Mouse (Mus musculus) adrenal gland, postnatal 25 days (tissue): ENCODE data around the gene Cast. TPM values are rescaled to one million over a fixed set of nuclear protein-coding genes. Genes with fewer than 3 reads are reported as not detected.

Experiments used
- DNase-seq: peaks from one replicate; pipeline ENCODE4 v3.0.0; 2021; ENCODE audit warnings: mixed read lengths
- long read RNA-seq: library from polyadenylated mRNA; stranded (forward); transcript quantifications from one replicate; pipeline ENCODE4 v2.0.0, GENCODE M21; 2021
- total RNA-seq: library from RNA; stranded (reverse); gene quantifications from 2 replicates; pipeline ENCODE4 v1.2.3, GENCODE M21; 2021

Cast gene
- total RNA-seq, result 52.2 and 66.2 TPM in 2 replicates
- long read RNA-seq, full-length matches to known transcripts, result 17 of 66 reads
- long read RNA-seq, partial matches to known transcripts, result 9 of 66 reads
- long read RNA-seq, other reads (novel, unspliced or antisense), result 40 of 66 reads

- DNase-seq, result peak; percentile 59
Measured at GRCm38 (mm10) chr13:74808152-74808929, at the start of gene Cast. Cast (minus strand) TSS chr13:74808810.

DNA sequence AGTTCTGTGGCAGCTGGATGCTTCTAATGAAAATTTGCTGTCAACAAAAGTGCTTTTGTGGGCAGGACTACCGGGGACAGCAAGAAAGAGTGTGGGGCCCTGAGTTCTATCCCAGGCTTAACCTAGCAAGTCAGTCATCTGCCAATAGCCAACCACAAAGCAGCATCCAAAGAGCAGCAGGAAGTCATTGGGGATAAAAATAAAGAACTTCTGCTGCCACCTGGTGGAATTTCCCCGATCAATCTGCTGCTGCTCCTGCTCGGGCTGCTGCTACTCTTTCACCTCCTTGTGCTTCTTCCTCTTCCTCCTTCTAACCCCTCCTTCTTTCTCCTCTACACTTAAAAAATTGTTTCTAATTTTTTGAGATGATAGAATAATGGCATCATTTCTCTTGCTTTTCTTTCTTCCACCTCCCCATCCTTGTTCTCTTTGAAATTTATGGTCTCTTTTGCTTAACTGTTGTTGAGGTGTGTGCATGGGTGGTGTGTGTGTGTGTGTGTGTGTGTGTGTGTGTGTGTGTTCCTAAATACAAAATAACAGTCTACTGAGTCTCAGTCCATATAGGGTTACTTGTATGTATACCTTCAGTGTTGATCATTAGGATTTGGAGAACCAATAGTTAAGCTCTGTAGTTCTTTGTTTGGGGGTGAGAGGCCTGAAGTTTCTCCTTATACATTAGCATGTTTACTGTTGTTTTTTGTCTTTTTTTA is 45.9 kb upstream of the Cast start:
- DNase-seq, result peak; percentile 58

- DNase-seq, result no peak
Measured at GRCm38 (mm10) chr13:74850823-74851222, 42.2 kb upstream of the Cast start.

DNA sequence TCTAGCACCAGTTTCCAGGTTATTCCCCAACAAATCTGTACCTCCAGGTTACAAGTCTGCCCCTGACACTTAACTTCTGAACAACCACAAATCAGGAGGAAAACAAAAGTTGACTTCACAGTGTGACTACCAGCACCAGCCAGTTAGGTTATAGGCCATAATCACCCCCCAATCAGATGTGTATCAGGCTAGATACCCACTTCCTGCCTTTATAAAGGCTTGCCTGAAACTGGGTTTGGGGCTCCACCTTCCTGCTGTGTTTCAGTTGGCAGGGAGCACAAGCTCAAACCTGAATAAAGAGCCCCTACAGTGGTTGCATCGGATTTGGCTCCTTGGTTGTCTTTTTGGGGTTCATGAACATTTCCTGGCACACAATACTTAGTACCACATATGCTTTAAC is 37.3 kb upstream of the Cast start:
- no peak for DNase-seq

GRCm38 (mm10) chr13:74834543-74834942 is 25.9 kb upstream of the Cast start:
- DNase-seq, result no peak

DNA sequence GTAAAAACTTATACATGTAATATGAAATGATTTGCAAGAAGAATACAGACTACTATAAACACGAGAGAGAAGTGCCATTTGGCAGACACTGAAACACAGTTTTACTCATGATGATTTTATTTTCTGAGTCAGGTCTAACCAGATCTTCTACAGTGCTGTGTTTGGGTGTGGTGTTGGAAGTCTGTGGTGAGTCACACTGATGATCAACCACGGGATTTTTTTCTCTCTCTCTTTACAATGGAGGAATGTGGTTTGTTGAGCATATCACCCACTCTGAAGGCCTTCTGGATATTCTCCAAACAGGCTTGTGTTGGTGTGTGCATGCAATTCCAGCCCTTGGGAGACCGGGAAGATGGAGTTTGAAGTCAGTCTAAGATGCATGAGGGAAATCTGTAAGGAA is 13.5 kb upstream of the Cast start:
- DNase-seq, result no peak

DNA sequence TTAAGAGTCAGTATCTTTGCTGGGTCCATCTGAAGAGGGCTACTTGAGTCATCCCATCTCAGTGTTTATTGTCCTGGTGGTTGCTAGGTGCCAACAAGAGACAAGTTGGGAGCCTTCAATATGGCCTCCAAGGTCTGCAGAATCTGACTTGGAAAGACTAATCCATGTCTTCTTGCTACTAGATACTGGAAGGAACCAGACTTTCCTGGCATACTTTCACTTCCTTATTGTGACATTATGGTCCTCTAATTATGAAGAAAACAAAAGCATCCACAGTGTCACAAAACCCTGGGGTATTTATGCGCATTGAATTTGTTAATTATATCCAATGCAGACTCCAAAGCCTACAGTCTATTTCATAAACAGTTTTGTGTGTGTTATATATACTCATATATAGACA is 7.1 kb upstream of the Cast start:
- DNase-seq, result no peak

- peak; percentile 82 for DNase-seq
Measured at GRCm38 (mm10) chr13:74807446-74808151, 1.0 kb downstream of the Cast start.

GRCm38 (mm10) chr13:74806934-74807333 is 1.7 kb downstream of the Cast start:
- no peak for DNase-seq

DNA sequence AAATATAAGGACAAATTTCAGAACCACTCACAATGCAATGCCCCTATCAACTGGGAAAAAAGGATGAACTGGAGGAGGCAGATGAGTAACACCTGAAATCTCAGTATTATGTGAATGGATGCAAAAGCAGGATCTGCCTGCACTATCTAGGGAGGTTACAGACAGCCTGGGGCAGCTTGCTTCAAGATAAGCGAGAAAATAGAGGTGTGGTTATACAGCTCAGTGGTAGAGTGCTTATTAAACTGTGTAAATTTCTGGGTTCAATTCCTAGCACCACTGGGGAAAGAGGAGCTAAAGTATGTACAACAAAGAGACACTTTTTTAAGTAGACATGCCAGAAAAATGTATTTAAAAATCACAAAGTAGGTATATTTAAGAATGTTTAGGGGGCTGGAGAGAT is 14.2 kb downstream of the Cast start:
- no peak for DNase-seq

- DNase-seq, result no peak
Measured at GRCm38 (mm10) chr13:74787681-74788080, 20.9 kb downstream of the Cast start.

- no peak for DNase-seq
Measured at GRCm38 (mm10) chr13:74772151-74772550, 36.5 kb downstream of the Cast start.

DNA sequence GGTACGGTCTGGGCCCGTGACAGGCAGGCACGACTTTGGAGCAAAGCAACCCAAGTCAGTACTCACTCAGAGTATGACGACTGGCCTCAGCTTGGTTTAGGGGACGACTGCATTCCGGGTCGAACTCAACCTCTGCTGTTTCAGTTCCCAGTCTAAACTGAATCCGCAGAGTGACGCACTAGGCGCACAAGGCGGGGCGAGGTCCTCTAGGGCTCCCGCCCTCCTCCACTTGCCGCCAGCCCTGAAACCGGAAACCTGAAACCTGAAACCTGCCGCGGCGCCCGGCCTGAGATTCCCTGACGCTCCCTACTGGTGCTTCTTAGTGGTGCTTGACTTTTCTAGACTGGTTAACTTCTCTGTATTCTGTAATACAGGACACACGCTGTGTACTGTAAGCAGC is 38.1 kb downstream of the Cast start:
- peak; percentile 88 for DNase-seq

DNA sequence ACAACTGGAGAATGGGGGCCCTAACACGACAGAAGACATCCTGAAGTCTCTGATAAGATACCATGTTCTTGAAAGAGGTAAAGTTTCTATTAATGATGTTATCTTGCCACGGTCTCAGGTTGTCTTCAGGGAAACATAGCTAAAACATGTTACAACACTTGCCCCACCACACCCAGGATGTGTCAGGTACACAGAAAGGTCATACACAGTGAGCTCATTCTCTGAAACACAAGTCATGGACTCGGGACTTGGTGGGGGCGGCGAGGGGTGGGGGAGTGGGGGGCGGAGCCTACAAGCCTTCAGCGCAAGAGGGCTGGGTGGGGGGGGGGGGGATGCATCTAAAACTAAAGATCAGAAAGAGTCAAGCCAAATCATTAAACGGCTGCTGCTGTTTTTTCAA is 38.7 kb downstream of the Cast start:
- DNase-seq, result no peak

GRCm38 (mm10) chr13:74767186-74767585 is 41.4 kb downstream of the Cast start:
- no peak for DNase-seq

GRCm38 (mm10) chr13:74762741-74763140 is 45.9 kb downstream of the Cast start:
- no peak for DNase-seq

DNA sequence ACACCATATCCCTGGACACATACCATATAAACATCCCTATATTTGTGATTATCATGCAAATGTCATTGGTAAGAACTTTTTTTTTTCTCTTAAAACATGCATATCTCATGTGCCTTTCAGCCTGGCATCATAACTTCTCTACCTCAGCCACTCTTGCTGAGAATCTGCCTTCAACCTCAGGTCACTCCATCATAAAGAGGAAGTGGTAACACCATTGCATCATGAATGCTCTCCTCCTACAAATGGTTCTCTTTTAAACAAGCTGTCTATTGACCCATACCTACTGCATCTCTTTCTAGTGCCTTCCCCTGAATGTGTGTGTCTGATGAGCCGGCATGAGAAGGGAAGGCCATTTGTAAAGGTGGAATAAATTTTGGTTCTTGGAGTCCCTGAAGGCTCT is 49.5 kb downstream of the Cast start:
- no peak for DNase-seq

GRCm38 (mm10) chr13:74743219-74743618 is 65.4 kb downstream of the Cast start:
- DNase-seq, result no peak

DNA sequence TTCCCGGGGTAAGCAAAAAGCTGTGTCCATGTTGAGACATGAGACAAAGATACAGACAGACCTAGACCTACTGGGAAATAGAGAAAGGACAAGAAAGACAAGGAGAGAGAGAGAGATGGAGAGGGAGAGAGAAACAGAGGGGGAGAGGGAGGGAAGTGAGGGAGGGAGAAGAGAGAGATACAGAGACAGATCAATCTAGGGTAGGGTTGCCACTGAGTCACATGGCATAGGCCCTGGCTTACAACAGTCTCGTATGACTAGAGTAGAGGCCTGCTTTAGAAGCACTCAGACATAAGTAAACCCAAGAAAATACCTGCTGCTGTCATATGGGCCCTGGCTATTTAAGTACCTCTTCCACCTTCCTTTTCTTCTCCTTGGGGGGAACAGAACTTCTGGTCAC is 72.2 kb downstream of the Cast start:
- no peak for DNase-seq

DNA sequence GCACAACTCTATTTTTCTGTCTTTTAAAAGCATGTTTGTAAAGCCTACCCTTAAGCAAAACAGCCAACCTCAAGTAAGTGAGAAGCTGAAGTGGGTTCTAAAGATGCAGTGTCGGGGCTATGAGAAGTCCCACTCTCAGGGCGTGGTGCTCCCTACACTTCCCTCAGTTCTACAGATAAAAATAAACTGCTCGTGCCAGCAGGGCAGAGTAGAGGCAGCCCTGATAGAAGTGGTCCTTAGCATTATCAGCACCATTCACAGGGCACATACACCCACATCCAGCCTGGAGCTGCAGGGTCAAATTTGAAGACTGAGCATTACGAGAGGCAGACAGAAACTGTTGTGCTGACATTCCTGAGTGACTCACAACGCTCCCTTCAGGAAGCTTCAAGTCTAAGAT is 72.8 kb downstream of the Cast start:
- no peak for DNase-seq

DNA sequence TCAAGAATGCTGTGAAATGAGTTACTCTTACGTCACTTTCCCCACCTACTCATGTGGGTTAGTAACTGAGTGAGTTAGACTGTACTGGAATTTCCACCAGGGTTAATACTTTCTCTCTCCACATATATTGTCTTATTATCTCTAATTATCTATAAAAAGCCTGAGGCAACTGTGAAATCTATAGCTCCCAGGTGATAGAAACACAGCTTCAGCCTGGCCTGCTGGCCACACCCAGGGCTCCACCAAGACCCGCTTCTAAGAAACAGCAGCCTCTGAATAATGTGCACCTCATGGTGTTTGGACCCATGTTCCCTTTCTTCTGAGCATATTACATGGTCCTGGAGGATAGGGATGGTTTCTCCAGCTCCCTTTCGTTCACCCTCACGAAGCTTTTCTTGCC is 74.9 kb downstream of the Cast start:
- DNase-seq, result no peak

GRCm38 (mm10) chr13:74719002-74719401 is 89.6 kb downstream of the Cast start:
- DNase-seq, result no peak

- no peak for DNase-seq
Measured at GRCm38 (mm10) chr13:74696225-74696624, 112.4 kb downstream of the Cast start.
